Mouse (Mus musculus): ENCODE data around the gene Kif16b. TPM values are rescaled to one million over a fixed set of nuclear protein-coding genes. Genes with fewer than 3 reads are reported as not detected.
A peak's percentile ranks its signal among the peaks of the same experiment; 100 is the strongest.

The Kif16b gene
- polyA plus RNA-seq, 1 experiment, result 6.8 TPM

GRCm38 (mm10) chr2:142867481-142867880 lies 33.9 kb downstream of the Kif16b start:
- no peak for DNase-seq (ENCODE audit: low read depth)
- no peak for TF ChIP-seq POLR2A (IDR thresholded peaks at IDR 0.05; ENCODE audit: borderline replicate concordance, extremely low read depth, insufficient read depth, insufficient read length, poor library complexity, severe bottlenecking)
- TF ChIP-seq CTCF (IDR thresholded peaks at IDR 0.05; ENCODE audit: borderline replicate concordance, extremely low read depth, insufficient read depth, insufficient read length), result no peak

GRCm38 (mm10) chr2:142860994-142861393 lies 40.3 kb downstream of the Kif16b start:
- no peak for TF ChIP-seq POLR2A (IDR thresholded peaks at IDR 0.05; ENCODE audit: borderline replicate concordance, extremely low read depth, insufficient read depth, insufficient read length, poor library complexity, severe bottlenecking)
- TF ChIP-seq CTCF (IDR thresholded peaks at IDR 0.05; ENCODE audit: borderline replicate concordance, extremely low read depth, insufficient read depth, insufficient read length), result no peak
- no peak for DNase-seq (ENCODE audit: low read depth)

GRCm38 (mm10) chr2:142859452-142859851 lies 41.9 kb downstream of the Kif16b start:
- peak; percentile 76 for DNase-seq (ENCODE audit: low read depth)
- TF ChIP-seq CTCF (IDR thresholded peaks at IDR 0.05; ENCODE audit: borderline replicate concordance, extremely low read depth, insufficient read depth, insufficient read length) (peak; percentile 73), POLR2A (IDR thresholded peaks at IDR 0.05; ENCODE audit: borderline replicate concordance, extremely low read depth, insufficient read depth, insufficient read length, poor library complexity, severe bottlenecking) (no peak)

- no peak for DNase-seq (ENCODE audit: low read depth)
- TF ChIP-seq CTCF (IDR thresholded peaks at IDR 0.05; ENCODE audit: borderline replicate concordance, extremely low read depth, insufficient read depth, insufficient read length) (no peak), POLR2A (IDR thresholded peaks at IDR 0.05; ENCODE audit: borderline replicate concordance, extremely low read depth, insufficient read depth, insufficient read length, poor library complexity, severe bottlenecking) (no peak)
These were observed 62.6 kb downstream of the Kif16b start for GRCm38 (mm10) chr2:142838775-142839174.

GRCm38 (mm10) chr2:142838118-142838517 lies 63.2 kb downstream of the Kif16b start:
- TF ChIP-seq POLR2A (IDR thresholded peaks at IDR 0.05; ENCODE audit: borderline replicate concordance, extremely low read depth, insufficient read depth, insufficient read length, poor library complexity, severe bottlenecking) (no peak), CTCF (IDR thresholded peaks at IDR 0.05; ENCODE audit: borderline replicate concordance, extremely low read depth, insufficient read depth, insufficient read length) (no peak)
- DNase-seq (ENCODE audit: low read depth), result peak; percentile 31

- no peak for TF ChIP-seq POLR2A (IDR thresholded peaks at IDR 0.05; ENCODE audit: borderline replicate concordance, extremely low read depth, insufficient read depth, insufficient read length, poor library complexity, severe bottlenecking)
- TF ChIP-seq CTCF (IDR thresholded peaks at IDR 0.05; ENCODE audit: borderline replicate concordance, extremely low read depth, insufficient read depth, insufficient read length), result no peak
- DNase-seq (ENCODE audit: low read depth), result no peak
These were observed 66.6 kb downstream of the Kif16b start for GRCm38 (mm10) chr2:142834751-142835150.

GRCm38 (mm10) chr2:142832617-142833422 lies 68.5 kb downstream of the Kif16b start:
- TF ChIP-seq POLR2A (IDR thresholded peaks at IDR 0.05; ENCODE audit: borderline replicate concordance, extremely low read depth, insufficient read depth, insufficient read length, poor library complexity, severe bottlenecking), result no peak
- no peak for TF ChIP-seq CTCF (IDR thresholded peaks at IDR 0.05; ENCODE audit: borderline replicate concordance, extremely low read depth, insufficient read depth, insufficient read length)
- DNase-seq (ENCODE audit: low read depth), result peak; percentile 40

GRCm38 (mm10) chr2:142813033-142813432 lies 88.3 kb downstream of the Kif16b start:
- peak; percentile 64; the same call in 1 of the 2 replicates for TF ChIP-seq CTCF (IDR thresholded peaks at IDR 0.05; ENCODE audit: borderline replicate concordance, extremely low read depth, insufficient read depth, insufficient read length)
- TF ChIP-seq POLR2A (IDR thresholded peaks at IDR 0.05; ENCODE audit: borderline replicate concordance, extremely low read depth, insufficient read depth, insufficient read length, poor library complexity, severe bottlenecking), result no peak
- peak; percentile 94 for DNase-seq (ENCODE audit: low read depth)

GRCm38 (mm10) chr2:142803760-142804448 lies 97.4 kb downstream of the Kif16b start:
- DNase-seq (ENCODE audit: low read depth), result no peak
- TF ChIP-seq POLR2A (IDR thresholded peaks at IDR 0.05; ENCODE audit: borderline replicate concordance, extremely low read depth, insufficient read depth, insufficient read length, poor library complexity, severe bottlenecking) (no peak), CTCF (IDR thresholded peaks at IDR 0.05; ENCODE audit: borderline replicate concordance, extremely low read depth, insufficient read depth, insufficient read length) (no peak)

- TF ChIP-seq CTCF (IDR thresholded peaks at IDR 0.05; ENCODE audit: borderline replicate concordance, extremely low read depth, insufficient read depth, insufficient read length), result no peak
- TF ChIP-seq POLR2A (IDR thresholded peaks at IDR 0.05; ENCODE audit: borderline replicate concordance, extremely low read depth, insufficient read depth, insufficient read length, poor library complexity, severe bottlenecking), result no peak
These were observed 104.0 kb downstream of the Kif16b start for GRCm38 (mm10) chr2:142797310-142797709.

GRCm38 (mm10) chr2:142775358-142775757 lies 126.0 kb downstream of the Kif16b start:
- TF ChIP-seq CTCF (IDR thresholded peaks at IDR 0.05; ENCODE audit: borderline replicate concordance, extremely low read depth, insufficient read depth, insufficient read length), result no peak
- no peak for DNase-seq (ENCODE audit: low read depth)

More at GRCm38 (mm10) chr2:142797310-142797709, 104.0 kb downstream of the Kif16b start:
- DNase-seq (ENCODE audit: low read depth), result peak; percentile 51

Data from brain, embryonic 14.5 days (tissue).